Mouse (Mus musculus) MEL (cell line): ENCODE results near the gene Fbp2. TPM values are rescaled to one million over a fixed set of nuclear protein-coding genes. Genes with fewer than 3 reads are reported as not detected.

Experiments
- DNase-seq: peaks from one replicate; pipeline ENCODE4 v3.0.0; 2011; ENCODE audit warnings: low read depth, low spot score
- H3K27ac ChIP-seq: 2 replicates; pipeline ENCODE4 v1.5.1; 2012; ENCODE audit warnings: low read depth, mild to moderate bottlenecking, control low read depth, low read length, moderate library complexity; ENCODE audit not compliant: control insufficient read depth
- H3K27me3 ChIP-seq, 2 experiments: fragments of 150-350 bp in 1 of 2; sonication (generic) in 1 of 2; 2 replicates each; pipeline ENCODE4 v1.6.1; 2012; ENCODE audit warnings: low read length in 2 of 2, mild to moderate bottlenecking in 2 of 2, improper control_type of control experiment in 1 of 2, moderate library complexity in 1 of 2; ENCODE audit not compliant: insufficient read depth in 2 of 2, control insufficient read depth in 1 of 2
- H3K36me3 ChIP-seq, 2 experiments: 2 replicates each; pipeline ENCODE4 v1.6.1; 2012 to 2014; ENCODE audit warnings: low read length in 2 of 2, improper control_type of control experiment in 1 of 2, inconsistent platforms in 1 of 2, mild to moderate bottlenecking in 1 of 2; ENCODE audit not compliant: insufficient read depth in 2 of 2, control insufficient read depth in 1 of 2
- H3K4me1 ChIP-seq, 2 experiments: fragments of 150-350 bp in 1 of 2; sonication (generic) in 1 of 2; 2 replicates each; pipeline ENCODE4 v1.6.1; 2012; ENCODE audit warnings: low read length in 2 of 2, improper control_type of control experiment in 1 of 2, mild to moderate bottlenecking in 1 of 2; ENCODE audit not compliant: insufficient read depth in 2 of 2, control insufficient read depth in 1 of 2
- H3K4me3 ChIP-seq, 2 experiments: fragments of 150-350 bp in 1 of 2; sonication (generic) in 1 of 2; 2 replicates each; pipeline ENCODE4 v1.5.1; 2012; ENCODE audit warnings: low read depth in 2 of 2, low read length in 2 of 2, mild to moderate bottlenecking in 2 of 2, moderate library complexity in 2 of 2, control low read depth in 1 of 2, improper control_type of control experiment in 1 of 2; ENCODE audit not compliant: control insufficient read depth in 1 of 2, insufficient read depth in 1 of 2
- H3K79me2 ChIP-seq: 2 replicates; pipeline ENCODE4 v1.6.1; 2012; ENCODE audit warnings: mild to moderate bottlenecking, low read length, moderate library complexity; ENCODE audit not compliant: control insufficient read depth, poor library complexity, insufficient read depth
- H3K9ac ChIP-seq: 2 replicates; pipeline ENCODE4 v1.6.1; 2012; ENCODE audit warnings: low read depth, mild to moderate bottlenecking, control low read depth, low read length, moderate library complexity; ENCODE audit not compliant: control insufficient read depth, poor library complexity, severe bottlenecking
- H3K9me3 ChIP-seq: fragments of 150-350 bp; sonication (generic); replicated peaks from 2 replicates; pipeline ENCODE4 v1.6.1; 2012; ENCODE audit warnings: mild to moderate bottlenecking, low read length, improper control_type of control experiment, moderate library complexity; ENCODE audit not compliant: insufficient read depth
- CTCF ChIP-seq, 3 experiments: IDR thresholded peaks in 2 of 3; conservative IDR thresholded peaks in 1 of 3; 2 replicates each; pipeline ENCODE4 v1.5.1; 2011 to 2012; ENCODE audit warnings: low read length in 3 of 3, low read depth in 2 of 3, mild to moderate bottlenecking in 2 of 3, improper control_type of control experiment in 1 of 3, inconsistent platforms in 1 of 3, mixed read lengths in 1 of 3, moderate library complexity in 1 of 3; ENCODE audit not compliant: control insufficient read depth in 1 of 3, insufficient read depth in 1 of 3, poor library complexity in 1 of 3, severe bottlenecking in 1 of 3
- E2F4 ChIP-seq: IDR thresholded peaks from 2 replicates; pipeline ENCODE4 v1.6.1; 2011; ENCODE audit warnings: low read depth, low read length, improper control_type of control experiment, borderline replicate concordance
- ELF1 ChIP-seq: IDR thresholded peaks from 2 replicates; pipeline ENCODE4 v1.6.1; 2014; ENCODE audit warnings: low read depth, mild to moderate bottlenecking, inconsistent platforms, low read length, improper control_type of control experiment, moderate library complexity
- EP300 ChIP-seq, 2 experiments: IDR thresholded peaks; 2 replicates each; pipeline ENCODE4 v1.6.1; 2011; ENCODE audit warnings: improper control_type of control experiment in 2 of 2, low read length in 2 of 2, low read depth in 1 of 2, mild to moderate bottlenecking in 1 of 2
- GABPA ChIP-seq: IDR thresholded peaks from 2 replicates; pipeline ENCODE4 v1.6.1; 2012; ENCODE audit warnings: low read depth, mild to moderate bottlenecking, inconsistent platforms, low read length, improper control_type of control experiment, moderate library complexity
- GATA1 ChIP-seq: IDR thresholded peaks from 2 replicates; pipeline ENCODE4 v1.6.1; 2011; ENCODE audit warnings: low read depth, low read length, improper control_type of control experiment
- HCFC1 ChIP-seq: IDR thresholded peaks from 2 replicates; pipeline ENCODE4 v1.6.1; 2012; ENCODE audit warnings: low read depth, mild to moderate bottlenecking, inconsistent platforms, low read length, improper control_type of control experiment, moderate library complexity
- JUND ChIP-seq: IDR thresholded peaks from 2 replicates; pipeline ENCODE4 v1.6.1; 2011; ENCODE audit warnings: low read depth, mild to moderate bottlenecking, improper control_type of control experiment, low read length
- MAX ChIP-seq: IDR thresholded peaks from 2 replicates; pipeline ENCODE4 v1.6.1; 2011; ENCODE audit warnings: low read length, improper control_type of control experiment
- MEF2A ChIP-seq: IDR thresholded peaks from 2 replicates; pipeline ENCODE4 v1.6.1; 2014; ENCODE audit warnings: low read depth, mild to moderate bottlenecking, inconsistent platforms, low read length, improper control_type of control experiment; ENCODE audit not compliant: poor library complexity, insufficient replicate concordance, severe bottlenecking; ENCODE audit errors: extremely low read depth
- MXI1 ChIP-seq: IDR thresholded peaks from 2 replicates; pipeline ENCODE4 v1.6.1; 2011; ENCODE audit warnings: mild to moderate bottlenecking, low read depth, low read length, improper control_type of control experiment
- MYC ChIP-seq: IDR thresholded peaks from 2 replicates; pipeline ENCODE4 v1.6.1; 2011; ENCODE audit warnings: low read depth, mild to moderate bottlenecking, low read length, improper control_type of control experiment, moderate library complexity
- POLR2A ChIP-seq, 2 experiments: IDR thresholded peaks; 2 replicates each; pipeline ENCODE4 v1.6.1; 2011 to 2012; ENCODE audit warnings: low read length in 2 of 2, mild to moderate bottlenecking in 2 of 2, control low read depth in 1 of 2, improper control_type of control experiment in 1 of 2, low read depth in 1 of 2, moderate library complexity in 1 of 2; ENCODE audit not compliant: control insufficient read depth in 1 of 2, insufficient read depth in 1 of 2, poor library complexity in 1 of 2
- POLR2AphosphoS2 ChIP-seq: IDR thresholded peaks from 2 replicates; pipeline ENCODE4 v1.6.1; 2011; ENCODE audit warnings: low read length, improper control_type of control experiment
- RAD21 ChIP-seq: IDR thresholded peaks from 2 replicates; pipeline ENCODE4 v1.6.1; 2011; ENCODE audit warnings: mild to moderate bottlenecking, low read depth, low read length, improper control_type of control experiment
- SMC3 ChIP-seq: IDR thresholded peaks from 2 replicates; pipeline ENCODE4 v1.6.1; 2011; ENCODE audit warnings: low read depth, low read length, improper control_type of control experiment
- TAL1 ChIP-seq: IDR thresholded peaks from 2 replicates; pipeline ENCODE4 v1.6.1; 2012; ENCODE audit warnings: mild to moderate bottlenecking, inconsistent platforms, low read length, moderate library complexity, mixed read lengths
- TBP ChIP-seq: IDR thresholded peaks from 2 replicates; pipeline ENCODE4 v1.8.0; 2011; ENCODE audit warnings: low read depth, low read length, improper control_type of control experiment
- TCF12 ChIP-seq: IDR thresholded peaks from 2 replicates; pipeline ENCODE4 v1.6.1; 2014; ENCODE audit warnings: low read depth, mild to moderate bottlenecking, inconsistent platforms, low read length, improper control_type of control experiment, moderate library complexity
- USF2 ChIP-seq, 2 experiments: IDR thresholded peaks; 2 replicates each; pipeline ENCODE4 v1.6.1; 2011 to 2012; ENCODE audit warnings: improper control_type of control experiment in 2 of 2, low read length in 2 of 2, borderline replicate concordance in 1 of 2, inconsistent platforms in 1 of 2, low read depth in 1 of 2, mild to moderate bottlenecking in 1 of 2; ENCODE audit not compliant: insufficient read depth in 1 of 2
- ZC3H11A ChIP-seq: IDR thresholded peaks from 2 replicates; pipeline ENCODE4 v1.6.1; 2012; ENCODE audit warnings: low read depth, mild to moderate bottlenecking, inconsistent platforms, low read length, improper control_type of control experiment
- ZKSCAN1 ChIP-seq: IDR thresholded peaks from 2 replicates; pipeline ENCODE4 v1.6.1; 2012; ENCODE audit warnings: low read depth, mild to moderate bottlenecking, inconsistent platforms, low read length, improper control_type of control experiment, moderate library complexity
- polyA plus RNA-seq, 2 experiments: library from polyadenylated mRNA; stranded (reverse) in 1 of 2; unstranded in 1 of 2; fragments of >175 nt in 1 of 2; fragments of >200 nt in 1 of 2; gene quantifications; 2 replicates each; pipeline versions ENCODE4 v1.2.1 to v1.2.4; 2012; ENCODE audit warnings: low replicate concordance in 2 of 2, low read depth in 1 of 2; ENCODE audit not compliant: insufficient read length in 2 of 2, insufficient read depth in 1 of 2, missing spikeins in 1 of 2
- total RNA-seq: library from RNA; depleted of rRNA; stranded (reverse); fragments of 300-350 nt; gene quantifications from 2 replicates; pipeline ENCODE4 v1.2.3, GENCODE M21; 2012

The Fbp2 gene
- total and polyA plus RNA-seq, 3 experiments, result 4.7 to 10.8 TPM; not detected in 1

DNA sequence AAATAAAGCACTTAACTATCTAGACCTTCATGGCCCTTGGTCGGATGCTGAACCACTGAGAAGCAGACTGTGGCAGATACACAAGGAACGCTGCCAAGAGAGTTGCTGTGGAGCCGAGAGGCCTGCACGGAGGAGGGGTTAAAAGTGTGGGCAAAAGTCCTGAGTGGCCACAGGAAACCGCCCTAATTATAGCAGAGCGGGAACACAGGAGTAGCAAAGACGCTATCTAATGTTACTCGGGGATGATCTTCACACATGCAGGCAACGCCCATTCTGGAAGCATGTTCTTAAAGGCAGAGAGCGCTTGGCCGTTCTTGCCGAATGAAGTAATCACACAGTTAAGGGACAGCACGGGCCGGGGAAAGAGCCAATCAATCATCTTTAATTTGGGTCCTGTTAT, 1.4 kb downstream of the Fbp2 start:
- Histone ChIP-seq H3K9me3 (no peaks in the 10 kb centered on the region), H3K4me3 (peak overlapping the region in 1 of 2 experiments; percentile 37; a peak in 2 of 4 replicates), H3K36me3 (peaks cover 0 to 21% of the 10 kb centered on the region in 2 experiments; a peak in 2 of 4 replicates), H3K4me1 (peaks cover 2 to 25% of the 10 kb centered on the region in 2 experiments; a peak in 3 of 4 replicates), H3K27me3 (no peaks in the 10 kb centered on the region), H3K27ac (peak overlapping the region; percentile 73)
- TF ChIP-seq GATA1, result peak; percentile 30; the same call in 1 of the 2 replicates
- peak in 1 of 2 experiments; percentile 22; a peak in 1 of 4 replicates for TF ChIP-seq POLR2A (IDR thresholded peaks at IDR 0.05; ENCODE audit: control insufficient read depth in 1 of 2, insufficient read depth in 1 of 2, low read depth in 1 of 2, low read length in 2 of 2, poor library complexity in 1 of 2)
- no peak for TF ChIP-seq GABPA
- TF ChIP-seq CTCF (IDR thresholded peaks at IDR 0.05 in 2 of 3, conservative IDR thresholded peaks at IDR 0.05 in 1 of 3; ENCODE audit: control insufficient read depth in 1 of 3, insufficient read depth in 1 of 3, low read depth in 2 of 3, low read length in 3 of 3, poor library complexity in 1 of 3, severe bottlenecking in 1 of 3), result no peak
- TF ChIP-seq ELF1, result no peak
- TF ChIP-seq MAX, result peak; percentile 85
- no peak for TF ChIP-seq MXI1
- TF ChIP-seq TAL1, result no peak
- TF ChIP-seq TBP, result peak; percentile 54; the same call in 1 of the 2 replicates
- no peak for TF ChIP-seq MYC
- no peak for TF ChIP-seq ZKSCAN1
- no peak for TF ChIP-seq SMC3
- TF ChIP-seq USF2 (IDR thresholded peaks at IDR 0.05; ENCODE audit: borderline replicate concordance in 1 of 2, insufficient read depth in 1 of 2, low read depth in 1 of 2, low read length in 2 of 2), result no peak
- TF ChIP-seq ZC3H11A, result no peak
- peak; percentile 12 to 58; a peak in 3 of 4 replicates for TF ChIP-seq EP300 (IDR thresholded peaks at IDR 0.05; ENCODE audit: low read depth in 1 of 2, low read length in 2 of 2)
- TF ChIP-seq POLR2AphosphoS2, result no peak
- no peak for TF ChIP-seq RAD21
- no peak for TF ChIP-seq HCFC1
- no peak for TF ChIP-seq JUND
- no peak for TF ChIP-seq TCF12
- TF ChIP-seq MEF2A, result no peak
- peak; percentile 89; the same call in 1 of the 2 replicates for TF ChIP-seq E2F4
- TF ChIP-seq, all 39 proteins: peak for 6
- Histone ChIP-seq H3K79me2 (no peaks in the 10 kb centered on the region), H3K9ac (peak overlapping the region; percentile 67)
- DNase-seq, result peak; percentile 82
